Mouse (Mus musculus) CD4-positive naive resting alpha-beta T cell, adult 76 days (primary cell): ENCODE measurements around the gene Rpl3. TPM values are rescaled to one million over a fixed set of nuclear protein-coding genes. Genes with fewer than 3 reads are reported as not detected.

Source experiments
- total RNA-seq: library from RNA; stranded (reverse); gene quantifications from one replicate; pipeline ENCODE4 v1.2.4, GENCODE M21; 2023

The Rpl3 gene
- 1,483 TPM for total RNA-seq

DNA sequence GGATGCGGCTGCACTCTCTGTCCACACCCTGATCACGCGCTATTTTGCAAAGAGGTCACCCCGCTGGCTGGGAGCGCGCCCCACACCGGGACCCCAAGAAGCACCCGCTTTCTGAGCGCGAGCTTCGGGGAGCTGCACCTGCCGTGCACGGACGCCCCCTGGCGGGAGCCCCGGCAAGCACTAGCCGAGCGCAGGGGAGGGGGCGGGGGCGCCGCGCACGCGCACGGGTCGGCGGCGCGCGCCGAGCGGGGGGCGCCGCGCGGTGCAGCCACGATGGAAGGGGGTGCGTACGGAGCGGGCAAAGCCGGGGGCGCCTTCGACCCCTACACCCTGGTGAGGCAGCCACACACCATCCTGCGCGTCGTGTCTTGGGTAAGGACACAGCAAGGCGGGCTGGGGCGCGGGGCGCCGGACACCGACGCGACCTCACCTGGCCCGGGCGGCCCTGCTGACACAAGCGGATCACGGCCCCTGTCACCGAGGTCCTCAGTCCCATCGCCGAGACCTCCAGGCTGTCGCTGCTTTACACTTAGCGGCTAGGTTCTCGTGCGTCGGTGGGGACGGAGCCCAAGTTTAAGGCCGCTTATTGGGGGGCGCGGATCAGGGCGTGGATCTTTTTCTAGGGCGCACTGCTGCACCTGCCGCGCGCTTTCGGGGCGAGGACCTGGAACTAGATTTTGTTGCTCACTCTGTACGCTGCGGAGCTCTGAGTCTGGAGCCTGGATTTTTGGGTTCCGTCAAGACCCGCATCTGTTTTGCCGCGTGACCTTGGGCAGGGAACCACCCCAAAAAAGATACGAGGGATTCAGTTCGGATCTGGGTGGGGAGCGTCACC lies at the start of gene Rpl3, which contains the start of gene Syngr1:
Gene Rpl3 (minus strand): TSS at position 748 of the 835 bp plus-strand sequence.
Gene Syngr1 (plus strand): TSS at position 214 of the 835 bp plus-strand sequence.

DNA sequence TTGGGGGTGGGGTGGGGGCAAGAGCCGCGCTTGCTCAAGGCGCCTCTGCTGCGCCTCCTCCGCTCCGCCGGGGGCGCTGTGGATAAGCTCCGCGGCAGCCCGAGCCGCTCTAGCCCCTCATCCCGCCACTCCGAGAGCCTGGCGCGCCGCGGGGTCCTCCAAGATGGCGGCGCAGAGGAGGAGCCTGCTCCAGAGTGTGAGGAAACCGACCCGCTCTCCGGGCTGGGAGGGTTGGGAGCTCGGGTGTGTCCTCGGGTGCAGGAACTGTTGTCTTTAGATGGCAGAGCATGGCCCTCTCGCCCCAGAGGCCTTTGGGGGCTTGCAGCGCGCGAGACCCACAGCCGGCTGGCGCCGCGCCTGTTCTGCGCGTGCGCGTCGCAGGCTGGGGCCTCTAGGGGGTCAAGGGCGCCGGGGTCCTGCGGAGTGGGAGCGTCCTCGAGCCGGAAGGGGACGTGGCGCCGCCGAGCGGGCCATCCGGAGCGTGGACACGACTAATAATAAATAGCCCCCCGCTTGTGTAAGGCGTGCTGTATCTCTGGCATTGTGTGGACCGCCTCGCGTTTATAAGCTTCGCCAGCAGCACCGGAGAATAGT lies 41.4 kb upstream of the Rpl3 start, which contains the start of gene Tab1:
Gene Tab1 (plus strand): TSS at position 135 of the 594 bp plus-strand sequence.

Other genes starting within 250 kb of the Rpl3 start
- gene Apobec3, start 200.2 kb downstream of the Rpl3 start, total RNA-seq, result 84.9 TPM
- gene Cbx7, start 120.7 kb downstream of the Rpl3 start, total RNA-seq, result 136 TPM
- 1.3 TPM for gene Pdgfb, start 76.9 kb downstream of the Rpl3 start, total RNA-seq
- gene Syngr1, start 534 bp downstream of the Rpl3 start, total RNA-seq, result not detected
- gene Tab1, start 41.3 kb upstream of the Rpl3 start, total RNA-seq, result 21.7 TPM
- not detected for gene Mgat3, start 81.9 kb upstream of the Rpl3 start, total RNA-seq
- 51.9 TPM for gene Mief1, start 142.2 kb upstream of the Rpl3 start, total RNA-seq
- 15.0 TPM for gene AC140267.1, start 144.0 kb upstream of the Rpl3 start, total RNA-seq
- 316 TPM for gene Atf4, start 163.3 kb upstream of the Rpl3 start, total RNA-seq
- 29.9 TPM for gene Rps19bp1, start 172.4 kb upstream of the Rpl3 start, total RNA-seq
- gene Cacna1i, start 195.4 kb upstream of the Rpl3 start, total RNA-seq, result 3.0 TPM